8 mouse cellular contexts compared by ENCODE assay signal in genomic region chr1:127530849-127531580, GRCm38 (mm10).
A peak's percentile ranks its signal among the peaks of the same experiment; 100 is the strongest.
DNase-seq lines count a peak whose midpoint lies in the region; ATAC-seq and TF ChIP-seq lines count a peak whose summit lies in the region.

No protein-coding gene starts in this region.

- 9% methylated on average over 14 of the region's 14 CpGs for WGBS in forebrain, embryonic 13.5 days
- 30% methylated on average over 14 of the region's 14 CpGs for WGBS in limb, embryonic 12.5 days
- WGBS in stomach, postnatal 0 days: 32% methylated on average over 14 of the region's 14 CpGs

- peaks cover 24% of the 10 kb centered on the region for H3K4me1 ChIP-seq in forebrain, embryonic 13.5 days
- H3K4me1 ChIP-seq in limb, embryonic 12.5 days (replicated peaks): peaks cover 23% of the 10 kb centered on the region
- H3K4me1 ChIP-seq in stomach, postnatal 0 days (replicated peaks; ENCODE audit: control insufficient read depth, insufficient read depth): no peaks in the 10 kb centered on the region

- peak; percentile 95 for ATAC-seq in forebrain, embryonic 13.5 days
- ATAC-seq in limb, embryonic 12.5 days (ENCODE audit: insufficient number of reproducible peaks, insufficient read depth, low FRiP score, low TSS enrichment, low read depth): peak; percentile 50; the same call in 1 of the 2 replicates
- ATAC-seq in stomach, postnatal 0 days (ENCODE audit: low FRiP score, low TSS enrichment): no peak
- ATAC-seq in activated CD4-positive, CD25-positive, alpha-beta regulatory T cell, adult 4 months: no peak
- ATAC-seq in CD4-positive, CD25-positive, alpha-beta regulatory T cell, adult 4 months: no peak

- no peak for TF ChIP-seq EP300 in stomach, postnatal 0 days (optimal IDR thresholded peaks at IDR 0.05)

- peak overlapping the region; percentile 77 for H3K27ac ChIP-seq in forebrain, embryonic 13.5 days
- no peak overlapping the region for H3K27ac ChIP-seq in limb, embryonic 12.5 days
- H3K27ac ChIP-seq in stomach, postnatal 0 days (replicated peaks): no peak overlapping the region

- H3K9ac ChIP-seq in forebrain, embryonic 13.5 days: no peak overlapping the region
- H3K9ac ChIP-seq in limb, embryonic 12.5 days (replicated peaks): no peak overlapping the region
- no peak overlapping the region for H3K9ac ChIP-seq in stomach, postnatal 0 days (ENCODE audit: low read length)

- TF ChIP-seq CTCF in stomach, postnatal 0 days (IDR thresholded peaks at IDR 0.05; ENCODE audit: low read depth): no peak

- peak overlapping the region; percentile 30 for H3K4me2 ChIP-seq in forebrain, embryonic 13.5 days
- H3K4me2 ChIP-seq in limb, embryonic 12.5 days: peak overlapping the region; percentile 26
- no peak overlapping the region for H3K4me2 ChIP-seq in stomach, postnatal 0 days (replicated peaks; ENCODE audit: low read depth)

- peak; percentile 5 for DNase-seq in ovary, postnatal 14 days (ENCODE audit: low spot score)
- no peak for DNase-seq in ovary, adult 18-20 months (ENCODE audit: low spot score)
- peak; percentile 26 for DNase-seq in stomach, postnatal 0 days (ENCODE audit: low spot score)
- DNase-seq in gastrocnemius, postnatal 4 days (ENCODE audit: low spot score in 2 of 2): no peak

- H3K36me3 ChIP-seq in forebrain, embryonic 13.5 days (ENCODE audit: poor library complexity, severe bottlenecking): no peaks in the 10 kb centered on the region
- no peaks in the 10 kb centered on the region for H3K36me3 ChIP-seq in limb, embryonic 12.5 days
- H3K36me3 ChIP-seq in stomach, postnatal 0 days (ENCODE audit: control insufficient read depth, insufficient read depth, low read length): no peaks in the 10 kb centered on the region

- H3K9me3 ChIP-seq in forebrain, embryonic 13.5 days (replicated peaks): no peaks in the 10 kb centered on the region
- H3K9me3 ChIP-seq in limb, embryonic 12.5 days: no peaks in the 10 kb centered on the region
- no peaks in the 10 kb centered on the region for H3K9me3 ChIP-seq in stomach, postnatal 0 days (ENCODE audit: control insufficient read depth, low read length)

- H3K27me3 ChIP-seq in forebrain, embryonic 13.5 days: peaks cover 68% of the 10 kb centered on the region
- H3K27me3 ChIP-seq in limb, embryonic 12.5 days: no peaks in the 10 kb centered on the region
- H3K27me3 ChIP-seq in stomach, postnatal 0 days (ENCODE audit: control insufficient read depth, insufficient read depth, low read length): no peaks in the 10 kb centered on the region

- H3K4me3 ChIP-seq in forebrain, embryonic 13.5 days: no peak overlapping the region
- H3K4me3 ChIP-seq in limb, embryonic 12.5 days (replicated peaks): no peak overlapping the region
- H3K4me3 ChIP-seq in stomach, postnatal 0 days (ENCODE audit: low read depth, low read length): no peak overlapping the region

Comparison
In these comparisons a context has a peak if more than half of its experiments do, and no peak if none do; other contexts are left out.
1. DNase-seq: peak in ovary, postnatal 14 days (single experiment) and stomach, postnatal 0 days (single experiment); none in ovary, adult 18-20 months (single experiment) and gastrocnemius, postnatal 4 days (0 of 2).
2. ATAC-seq: peak in forebrain, embryonic 13.5 days (single experiment) and limb, embryonic 12.5 days (single experiment); none in stomach, postnatal 0 days (single experiment), activated CD4-positive, CD25-positive, alpha-beta regulatory T cell, adult 4 months (single experiment) and CD4-positive, CD25-positive, alpha-beta regulatory T cell, adult 4 months (single experiment).